Mouse (Mus musculus) small intestine, adult 2 months (tissue): Measurements from ENCODE around the gene 1700020N01Rik.

Experiments
- CTCF ChIP-seq: fragments of 200-500 bp; IDR thresholded peaks from 2 replicates; pipeline ENCODE4 v1.5.1; 2012; ENCODE audit warnings: low read depth, mild to moderate bottlenecking, control low read depth, inconsistent platforms, low read length, moderate library complexity, mixed read lengths; ENCODE audit not compliant: insufficient replicate concordance, insufficient read length; ENCODE audit errors: extremely low read depth
- POLR2A ChIP-seq: fragments of 200-500 bp; IDR thresholded peaks from 2 replicates; pipeline ENCODE4 v1.6.1; 2012; ENCODE audit warnings: low read depth, mild to moderate bottlenecking, control low read depth, inconsistent platforms, low read length, moderate library complexity

GRCm38 (mm10) chr10:21561181-21561580 is 31.8 kb upstream of the 1700020N01Rik start:
- no peak for TF ChIP-seq CTCF
- TF ChIP-seq POLR2A: no peak
